Mouse (Mus musculus) forebrain, embryonic 16.5 days (tissue): ENCODE measurements around the gene Rora. TPM values are rescaled to one million over a fixed set of nuclear protein-coding genes. Genes with fewer than 3 reads are reported as not detected.

Source experiments
- ATAC-seq: fragments of 200-750 bp; cut with Nextera tagmentation; 2 replicates; pipeline ENCODE4 v1.8.0; 2017; ENCODE audit warnings: mild to moderate bottlenecking, moderate library complexity
- H3K27ac ChIP-seq: fragments of 300-500 bp; sonication (generic); 2 replicates; pipeline ENCODE4 v1.5.1; 2014; ENCODE audit warnings: low read length, control low read depth
- H3K27me3 ChIP-seq: fragments of 300-500 bp; sonication (generic); replicated peaks from 2 replicates; pipeline ENCODE4 v1.6.1; 2014; ENCODE audit warnings: low read length; ENCODE audit not compliant: control insufficient read depth, insufficient read depth
- H3K36me3 ChIP-seq: fragments of 300-500 bp; sonication (generic); 2 replicates; pipeline ENCODE4 v1.6.1; 2014; ENCODE audit not compliant: control insufficient read depth, insufficient read depth
- H3K4me1 ChIP-seq: fragments of 300-500 bp; sonication (generic); replicated peaks from 2 replicates; pipeline ENCODE4 v1.6.1; 2014; ENCODE audit warnings: low read length; ENCODE audit not compliant: control insufficient read depth, insufficient read depth
- H3K4me2 ChIP-seq: fragments of 300-500 bp; sonication (generic); 2 replicates; pipeline ENCODE4 v1.6.1; 2014; ENCODE audit warnings: mild to moderate bottlenecking, low read length, control low read depth
- H3K4me3 ChIP-seq: fragments of 300-500 bp; sonication (generic); replicated peaks from 2 replicates; pipeline ENCODE4 v1.5.1; 2014; ENCODE audit warnings: mild to moderate bottlenecking, low read length, control low read depth
- H3K9ac ChIP-seq: fragments of 300-500 bp; sonication (generic); replicated peaks from 2 replicates; pipeline ENCODE4 v1.6.1; 2014; ENCODE audit warnings: low read depth, low read length, control low read depth
- H3K9me3 ChIP-seq: fragments of 300-500 bp; sonication (generic); 2 replicates; pipeline ENCODE4 v1.6.1; 2016; ENCODE audit warnings: low read length; ENCODE audit not compliant: control insufficient read depth
- WGBS: fragments of 180-500 bp; shearing (Covaris S2); extraction: QIAGEN DNeasy Blood & Tissue Kit; methylation state at CpG from one replicate; pipeline ENCODE4 v1.1.7; 2014; 5-methylcytosine and 5-hydroxymethylcytosine counted together
- polyA plus RNA-seq: library from polyadenylated mRNA; unstranded; fragments of >200 nt; fragmentation: Nextera tagmentation; extraction: Ambion mirVana; gene quantifications from 2 replicates; pipeline ENCODE4 v1.2.1, GENCODE M21; 2015

The Rora gene
- polyA plus RNA-seq, 1 experiment from 2014 or later, result 7.9 TPM

- 14% methylated on average over 8 of the region's 8 CpGs for WGBS
- no peak overlapping the region for H3K27ac ChIP-seq
- peaks cover 4% of the 10 kb centered on the region for H3K4me1 ChIP-seq
- no peaks in the 10 kb centered on the region for H3K27me3 ChIP-seq
- H3K36me3 ChIP-seq, result no peaks in the 10 kb centered on the region
- ATAC-seq, result no peak
- H3K9ac ChIP-seq, result no peak overlapping the region
- H3K4me3 ChIP-seq, result no peak overlapping the region
- no peak overlapping the region for H3K4me2 ChIP-seq
- H3K9me3 ChIP-seq, result no peaks in the 10 kb centered on the region
Observed at GRCm38 (mm10) chr9:69334106-69334505, 680.5 kb downstream of the Rora start.

- H3K4me3 ChIP-seq, result no peak overlapping the region
- H3K4me1 ChIP-seq, result peaks cover 4% of the 10 kb centered on the region
- no peak overlapping the region for H3K4me2 ChIP-seq
- no peaks in the 10 kb centered on the region for H3K36me3 ChIP-seq
- no peak for ATAC-seq
- H3K9me3 ChIP-seq, result no peaks in the 10 kb centered on the region
- H3K27ac ChIP-seq, result no peak overlapping the region
- H3K27me3 ChIP-seq, result no peaks in the 10 kb centered on the region
- H3K9ac ChIP-seq, result no peak overlapping the region
- 91% methylated on average over 6 of the region's 6 CpGs for WGBS
Observed at GRCm38 (mm10) chr9:69336063-69336462, 682.5 kb downstream of the Rora start.

- no peak overlapping the region for H3K4me3 ChIP-seq
- ATAC-seq, result no peak
- no peaks in the 10 kb centered on the region for H3K27me3 ChIP-seq
- H3K36me3 ChIP-seq, result no peaks in the 10 kb centered on the region
- H3K27ac ChIP-seq, result no peak overlapping the region
- H3K4me1 ChIP-seq, result no peaks in the 10 kb centered on the region
- WGBS, result 89% methylated on average over 7 of the region's 7 CpGs
- H3K4me2 ChIP-seq, result no peak overlapping the region
- H3K9me3 ChIP-seq, result no peaks in the 10 kb centered on the region
- H3K9ac ChIP-seq, result no peak overlapping the region
Observed at GRCm38 (mm10) chr9:69339199-69339598, 685.6 kb downstream of the Rora start.

GRCm38 (mm10) chr9:69339829-69340228, 686.2 kb downstream of the Rora start:
- ATAC-seq, result no peak
- 91% methylated on average over 6 of the region's 6 CpGs for WGBS
- H3K27me3 ChIP-seq, result no peaks in the 10 kb centered on the region

GRCm38 (mm10) chr9:69340421-69340820, 686.8 kb downstream of the Rora start:
- no peak for ATAC-seq
- WGBS, result 92% methylated on average over 7 of the region's 7 CpGs
- Histone ChIP-seq H3K27ac (no peak overlapping the region), H3K4me2 (no peak overlapping the region), H3K9ac (no peak overlapping the region), H3K36me3 (no peaks in the 10 kb centered on the region), H3K4me3 (no peak overlapping the region), H3K9me3 (no peaks in the 10 kb centered on the region), H3K4me1 (no peaks in the 10 kb centered on the region), H3K27me3 (no peaks in the 10 kb centered on the region)

More at GRCm38 (mm10) chr9:69339829-69340228, 686.2 kb downstream of the Rora start:
- no peak overlapping the region for H3K4me2 ChIP-seq
- no peaks in the 10 kb centered on the region for H3K4me1 ChIP-seq
- no peak overlapping the region for H3K9ac ChIP-seq
- H3K4me3 ChIP-seq, result no peak overlapping the region
- H3K9me3 ChIP-seq, result no peaks in the 10 kb centered on the region
- H3K27ac ChIP-seq, result no peak overlapping the region
- H3K36me3 ChIP-seq, result no peaks in the 10 kb centered on the region

GRCm38 (mm10) chr9:69343881-69344280, 690.3 kb downstream of the Rora start:
- Histone ChIP-seq H3K9ac (no peak overlapping the region), H3K36me3 (no peaks in the 10 kb centered on the region), H3K4me3 (no peak overlapping the region), H3K27me3 (no peaks in the 10 kb centered on the region), H3K27ac (no peak overlapping the region), H3K9me3 (no peaks in the 10 kb centered on the region), H3K4me1 (no peaks in the 10 kb centered on the region), H3K4me2 (no peak overlapping the region)
- 85% methylated on average over 10 of the region's 10 CpGs for WGBS
- no peak for ATAC-seq

- Histone ChIP-seq H3K9me3 (no peaks in the 10 kb centered on the region), H3K4me3 (no peak overlapping the region), H3K9ac (no peak overlapping the region), H3K27ac (no peak overlapping the region), H3K27me3 (no peaks in the 10 kb centered on the region), H3K36me3 (no peaks in the 10 kb centered on the region), H3K4me2 (no peak overlapping the region), H3K4me1 (no peaks in the 10 kb centered on the region)
- no peak for ATAC-seq
- 68% methylated on average over 6 of the region's 6 CpGs for WGBS
Observed at GRCm38 (mm10) chr9:69345550-69345949, 692.0 kb downstream of the Rora start.

- Histone ChIP-seq H3K9ac (no peak overlapping the region), H3K36me3 (no peaks in the 10 kb centered on the region), H3K4me1 (no peaks in the 10 kb centered on the region), H3K27ac (no peak overlapping the region), H3K27me3 (no peaks in the 10 kb centered on the region), H3K4me3 (no peak overlapping the region), H3K4me2 (no peak overlapping the region), H3K9me3 (no peaks in the 10 kb centered on the region)
- ATAC-seq, result no peak
- 22% methylated on average over 6 of the region's 6 CpGs for WGBS
Observed at GRCm38 (mm10) chr9:69347796-69348195, 694.2 kb downstream of the Rora start.

- no peak overlapping the region for H3K9ac ChIP-seq
- no peak for ATAC-seq
- H3K4me2 ChIP-seq, result no peak overlapping the region
- no peak overlapping the region for H3K4me3 ChIP-seq
- H3K27ac ChIP-seq, result no peak overlapping the region
- peaks cover 12% of the 10 kb centered on the region for H3K4me1 ChIP-seq
- no peaks in the 10 kb centered on the region for H3K9me3 ChIP-seq
- no peaks in the 10 kb centered on the region for H3K36me3 ChIP-seq
- H3K27me3 ChIP-seq, result no peaks in the 10 kb centered on the region
- WGBS, result 88% methylated on average over 2 of the region's 2 CpGs
Observed at GRCm38 (mm10) chr9:69349537-69349936, 696.0 kb downstream of the Rora start.

GRCm38 (mm10) chr9:69354228-69354627, 700.6 kb downstream of the Rora start:
- Histone ChIP-seq H3K9ac (no peak overlapping the region), H3K27ac (no peak overlapping the region), H3K4me1 (peaks cover 24% of the 10 kb centered on the region), H3K9me3 (no peaks in the 10 kb centered on the region), H3K4me3 (no peak overlapping the region), H3K36me3 (no peaks in the 10 kb centered on the region), H3K4me2 (no peak overlapping the region), H3K27me3 (peaks cover 2% of the 10 kb centered on the region; the same call in 1 of the 2 replicates)
- peak; percentile 86 for ATAC-seq
- 32% methylated on average over 6 of the region's 6 CpGs for WGBS
